30 mouse cellular contexts compared by ENCODE assay signal in the genomic region with DNA sequence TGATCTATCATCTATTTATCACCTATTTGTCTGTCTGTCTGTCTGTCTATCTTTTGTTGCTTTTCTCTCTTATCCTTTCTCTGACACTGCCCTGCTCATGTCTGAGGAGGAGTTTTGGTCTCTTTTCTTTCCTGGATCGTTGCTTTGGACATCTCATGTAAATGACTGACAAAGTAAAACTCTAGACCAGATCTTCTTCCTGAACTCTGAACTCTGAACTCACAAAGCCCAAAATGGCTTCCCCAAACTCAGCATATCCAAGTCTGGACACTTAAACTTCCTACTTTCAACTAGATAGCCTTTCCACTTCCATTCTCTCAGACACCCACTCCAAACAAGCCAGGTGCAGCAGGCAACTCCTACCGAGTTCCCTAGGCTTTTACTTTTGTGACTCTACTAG.
"Had no signal": no experiment of that assay in that cellular context is flagged by ENCODE, and none has a peak within 500 bp of the region (broad histone marks: within the 10 kb centered on the region; RNA-seq: fewer than 3 reads in every experiment).

No protein-coding gene starts in this region.

- H3K4me3 ChIP-seq: heart, adult 2 months; heart, embryonic 10.5 days; heart, embryonic 12.5 days; heart, embryonic 13.5 days; heart, embryonic 15.5 days; hindbrain, embryonic 10.5 days; hindbrain, embryonic 12.5 days; hindbrain, embryonic 13.5 days; hindbrain, embryonic 15.5 days; intestine, embryonic 15.5 days; layer of hippocampus, adult 2 months; left cerebral cortex, adult 2 months had no signal

- H3K9me3 ChIP-seq: heart, embryonic 10.5 days; heart, embryonic 12.5 days; heart, embryonic 13.5 days; heart, embryonic 15.5 days; hindbrain, embryonic 10.5 days; hindbrain, embryonic 12.5 days; hindbrain, embryonic 13.5 days; hindbrain, embryonic 15.5 days; intestine, embryonic 15.5 days had no signal

- H3K27me3 ChIP-seq: heart, embryonic 12.5 days; heart, embryonic 13.5 days; heart, embryonic 15.5 days; hindbrain, embryonic 12.5 days; hindbrain, embryonic 13.5 days; hindbrain, embryonic 15.5 days; intestine, embryonic 15.5 days had no signal

- H3K9ac ChIP-seq: heart, embryonic 12.5 days; heart, embryonic 13.5 days; heart, embryonic 15.5 days; hindbrain, embryonic 12.5 days; hindbrain, embryonic 13.5 days; hindbrain, embryonic 14.5 days; hindbrain, embryonic 15.5 days; intestine, embryonic 15.5 days had no signal

- DNase-seq: heart, adult 2 months; heart, postnatal 10 days; heart, postnatal 14 days; heart, postnatal 36 days; heart, postnatal 4 days; kidney, adult 11 months; kidney, adult 18-20 months; kidney, postnatal 14 days; kidney, postnatal 25 days; layer of hippocampus, adult 9-11 months; layer of hippocampus, postnatal 36 days had no signal

- ATAC-seq: hindbrain, embryonic 16.5 days; hindbrain, postnatal 0 days; inflammation-experienced regulatory T-cells, adult 6 months; intestine, embryonic 15.5 days; intestine, embryonic 16.5 days; intestine, postnatal 0 days had no signal

- H3K36me3 ChIP-seq: heart, embryonic 10.5 days; heart, embryonic 12.5 days; heart, embryonic 13.5 days; heart, embryonic 15.5 days; hindbrain, embryonic 10.5 days; hindbrain, embryonic 12.5 days; hindbrain, embryonic 13.5 days; hindbrain, embryonic 15.5 days; intestine, embryonic 15.5 days had no signal

- H3K27ac ChIP-seq: heart, adult 2 months; heart, embryonic 10.5 days; heart, embryonic 13.5 days; heart, embryonic 15.5 days; hindbrain, embryonic 10.5 days; hindbrain, embryonic 12.5 days; hindbrain, embryonic 13.5 days; hindbrain, embryonic 14.5 days; hindbrain, embryonic 15.5 days; hindbrain, postnatal 0 days; intestine, embryonic 15.5 days; kidney, postnatal 0 days; layer of hippocampus, adult 2 months; left cerebral cortex, adult 2 months had no signal

- H3K4me1 ChIP-seq: heart, embryonic 10.5 days; hindbrain, embryonic 10.5 days; hindbrain, embryonic 12.5 days; hindbrain, embryonic 13.5 days; hindbrain, embryonic 15.5 days; intestine, embryonic 15.5 days had no signal

- H3K4me2 ChIP-seq: heart, embryonic 11.5 days; heart, embryonic 12.5 days; heart, embryonic 13.5 days; heart, embryonic 15.5 days; hindbrain, embryonic 12.5 days; hindbrain, embryonic 13.5 days; hindbrain, embryonic 14.5 days; hindbrain, embryonic 15.5 days; intestine, embryonic 15.5 days had no signal
